Mouse (Mus musculus) embryonic facial prominence, embryonic 11.5 days (tissue): ENCODE measurements around the gene Herpud1. TPM values are rescaled to one million over a fixed set of nuclear protein-coding genes. Genes with fewer than 3 reads are reported as not detected.
"Not testable (repeated sequence)": the region's sequence is repeated elsewhere in the genome, so short reads cannot be mapped to it uniquely, and the experiment has no call there.

ENCODE experiments used
- ATAC-seq: fragments of 200-750 bp; cut with Nextera tagmentation; replicated peaks from 2 replicates; pipeline ENCODE4 v1.8.0; 2017; ENCODE audit warnings: low read depth; ENCODE audit not compliant: insufficient number of reproducible peaks, low FRiP score, low TSS enrichment
- DNase-seq: peaks from one replicate; pipeline ENCODE4 v3.0.0-alpha.2; 2015; ENCODE audit warnings: low spot score
- H3K27ac ChIP-seq: fragments of 300-500 bp; sonication (generic); replicated peaks from 2 replicates; pipeline ENCODE4 v1.5.1; 2014; ENCODE audit warnings: mild to moderate bottlenecking, low read depth, low read length, control low read depth
- H3K27me3 ChIP-seq: fragments of 300-500 bp; sonication (generic); 2 replicates; pipeline ENCODE4 v1.6.1; 2014; ENCODE audit warnings: mild to moderate bottlenecking, low read length, moderate library complexity, mixed read lengths; ENCODE audit not compliant: control insufficient read depth, insufficient read depth
- H3K36me3 ChIP-seq: fragments of 300-500 bp; sonication (generic); replicated peaks from 2 replicates; pipeline ENCODE4 v1.6.1; 2014; ENCODE audit warnings: low read depth, mild to moderate bottlenecking, low read length, moderate library complexity, mixed read lengths; ENCODE audit not compliant: control insufficient read depth, insufficient read depth
- H3K4me1 ChIP-seq: fragments of 300-500 bp; sonication (generic); 2 replicates; pipeline ENCODE4 v1.6.1; 2014; ENCODE audit warnings: low read length, mixed read lengths; ENCODE audit not compliant: control insufficient read depth, insufficient read depth
- H3K4me2 ChIP-seq: fragments of 300-500 bp; sonication (generic); 2 replicates; pipeline ENCODE4 v1.6.1; 2014; ENCODE audit warnings: low read depth, mild to moderate bottlenecking, control low read depth, low read length, moderate library complexity
- H3K4me3 ChIP-seq: fragments of 300-500 bp; sonication (generic); 2 replicates; pipeline ENCODE4 v1.5.1; 2014; ENCODE audit warnings: low read depth, low read length, control low read depth
- H3K9ac ChIP-seq: fragments of 300-500 bp; sonication (generic); replicated peaks from 2 replicates; pipeline ENCODE4 v1.6.1; 2014; ENCODE audit warnings: mild to moderate bottlenecking, control low read depth, low read length
- H3K9me3 ChIP-seq: fragments of 300-500 bp; sonication (generic); replicated peaks from 2 replicates; pipeline ENCODE4 v1.6.1; 2016; ENCODE audit warnings: mild to moderate bottlenecking, low read length, inconsistent platforms, mixed read lengths; ENCODE audit not compliant: control insufficient read depth
- WGBS: fragments of 180-500 bp; shearing (Covaris S2); extraction: QIAGEN DNeasy Blood & Tissue Kit; methylation state at CpG from one replicate; pipeline ENCODE4 v1.1.7; 2014; 5-methylcytosine and 5-hydroxymethylcytosine counted together
- polyA plus RNA-seq: library from polyadenylated mRNA; unstranded; fragments of >200 nt; fragmentation: Nextera tagmentation; extraction: Ambion mirVana; gene quantifications from 2 replicates; pipeline ENCODE4 v1.2.1, GENCODE M21; 2014

Herpud1 gene
- polyA plus RNA-seq, 1 experiment from 2014 or later: 54.8 TPM

- Histone ChIP-seq H3K9ac (no peak overlapping the region), H3K36me3 (peaks cover 6% of the 10 kb centered on the region; the same call in 1 of the 2 replicates), H3K27me3 (no peaks in the 10 kb centered on the region), H3K9me3 (no peaks in the 10 kb centered on the region), H3K4me2 (no peak overlapping the region), H3K4me1 (no peaks in the 10 kb centered on the region), H3K27ac (no peak overlapping the region), H3K4me3 (no peak overlapping the region)
- DNase-seq: no peak
- no peak for ATAC-seq
- WGBS: 80% methylated on average over 3 of the region's 3 CpGs
Observed at GRCm38 (mm10) chr8:94399361-94399953, 13.2 kb downstream of the Herpud1 start.

GRCm38 (mm10) chr8:94399957-94400356 lies 13.7 kb downstream of the Herpud1 start:
- WGBS: 82% methylated on average over 2 of the region's 2 CpGs
- H3K4me2 ChIP-seq, H3K9me3 ChIP-seq, H3K27ac ChIP-seq, H3K4me1 ChIP-seq, ATAC-seq, H3K27me3 ChIP-seq, H3K36me3 ChIP-seq, H3K9ac ChIP-seq, DNase-seq, H3K4me3 ChIP-seq: not testable (repeated sequence)

- Histone ChIP-seq H3K27me3 (no peaks in the 10 kb centered on the region), H3K4me2 (no peak overlapping the region), H3K4me3 (no peak overlapping the region), H3K4me1 (no peaks in the 10 kb centered on the region), H3K36me3 (no peaks in the 10 kb centered on the region), H3K27ac (no peak overlapping the region), H3K9ac (no peak overlapping the region), H3K9me3 (no peaks in the 10 kb centered on the region)
- no peak for DNase-seq
- no peak for ATAC-seq
- 64% methylated on average over 8 of the region's 8 CpGs for WGBS
Observed at GRCm38 (mm10) chr8:94408443-94409080, 22.3 kb downstream of the Herpud1 start.

GRCm38 (mm10) chr8:94409523-94409922 lies 23.3 kb downstream of the Herpud1 start:
- 0 out of 2 replicates have a peak, but pooled peaks have one; percentile 34 for ATAC-seq
- WGBS: 89% methylated on average over 7 of the region's 7 CpGs
- H3K36me3 ChIP-seq: no peaks in the 10 kb centered on the region
- no peak overlapping the region for H3K4me3 ChIP-seq
- H3K27me3 ChIP-seq: no peaks in the 10 kb centered on the region
- no peak overlapping the region for H3K27ac ChIP-seq
- DNase-seq: no peak
- no peak overlapping the region for H3K4me2 ChIP-seq
- no peak overlapping the region for H3K9ac ChIP-seq
- H3K4me1 ChIP-seq: no peaks in the 10 kb centered on the region
- H3K9me3 ChIP-seq: no peaks in the 10 kb centered on the region

GRCm38 (mm10) chr8:94412518-94412917 lies 26.3 kb downstream of the Herpud1 start:
- no peak overlapping the region for H3K4me2 ChIP-seq
- no peak overlapping the region for H3K9ac ChIP-seq
- H3K36me3 ChIP-seq: no peaks in the 10 kb centered on the region
- ATAC-seq: no peak
- H3K4me1 ChIP-seq: no peaks in the 10 kb centered on the region
- no peak for DNase-seq
- no peak overlapping the region for H3K4me3 ChIP-seq
- H3K9me3 ChIP-seq: no peaks in the 10 kb centered on the region
- 85% methylated on average over 6 of the region's 6 CpGs for WGBS
- no peak overlapping the region for H3K27ac ChIP-seq
- H3K27me3 ChIP-seq: no peaks in the 10 kb centered on the region

GRCm38 (mm10) chr8:94413509-94413908 lies 27.3 kb downstream of the Herpud1 start:
- Histone ChIP-seq H3K4me2 (no peak overlapping the region), H3K9ac (no peak overlapping the region), H3K4me3 (no peak overlapping the region), H3K4me1 (no peaks in the 10 kb centered on the region), H3K27ac (no peak overlapping the region), H3K27me3 (no peaks in the 10 kb centered on the region), H3K9me3 (no peaks in the 10 kb centered on the region), H3K36me3 (no peaks in the 10 kb centered on the region)
- no peak for DNase-seq
- ATAC-seq: no peak
- 81% methylated on average over 6 of the region's 6 CpGs for WGBS

GRCm38 (mm10) chr8:94415218-94415617 lies 29.0 kb downstream of the Herpud1 start:
- Histone ChIP-seq H3K9me3 (no peaks in the 10 kb centered on the region), H3K36me3 (no peaks in the 10 kb centered on the region), H3K4me1 (no peaks in the 10 kb centered on the region), H3K9ac (no peak overlapping the region), H3K27me3 (no peaks in the 10 kb centered on the region), H3K4me3 (no peak overlapping the region), H3K27ac (no peak overlapping the region), H3K4me2 (no peak overlapping the region)
- ATAC-seq (no peak), DNase-seq (peak; percentile 28)
- 69% methylated on average over 2 of the region's 2 CpGs for WGBS

- H3K4me2 ChIP-seq: no peak overlapping the region
- WGBS: 71% methylated on average over 9 of the region's 9 CpGs
Observed at GRCm38 (mm10) chr8:94418017-94418416, 31.8 kb downstream of the Herpud1 start.

More at GRCm38 (mm10) chr8:94418017-94418416, 31.8 kb downstream of the Herpud1 start:
- ATAC-seq: no peak
- Histone ChIP-seq H3K4me3 (no peak overlapping the region), H3K27ac (no peak overlapping the region), H3K9me3 (no peaks in the 10 kb centered on the region), H3K27me3 (no peaks in the 10 kb centered on the region), H3K9ac (no peak overlapping the region), H3K4me1 (no peaks in the 10 kb centered on the region), H3K36me3 (no peaks in the 10 kb centered on the region)
- DNase-seq: no peak
